ENCODE assay signal across 26 mouse cellular contexts in genomic region chrX:20543867-20544266, GRCm38 (mm10). TPM values are rescaled to one million over a fixed set of nuclear protein-coding genes. Genes with fewer than 3 reads are reported as not detected.
"Had no signal": no experiment of that assay in that cellular context is flagged by ENCODE, and none has a peak within 500 bp of the region (broad histone marks: within the 10 kb centered on the region; RNA-seq: fewer than 3 reads in every experiment).

No protein-coding gene starts in this region.

- ATAC-seq: hindbrain, embryonic 16.5 days; hindbrain, postnatal 0 days; inflammation-experienced regulatory T-cells, adult 6 months; intestine, embryonic 15.5 days; intestine, embryonic 16.5 days; intestine, postnatal 0 days had no signal

- H3K36me3 ChIP-seq: heart, embryonic 10.5 days; heart, embryonic 12.5 days; heart, embryonic 13.5 days; heart, embryonic 15.5 days; hindbrain, embryonic 10.5 days; hindbrain, embryonic 12.5 days; hindbrain, embryonic 13.5 days; hindbrain, embryonic 15.5 days; intestine, embryonic 15.5 days had no signal

- H3K27ac ChIP-seq: heart, adult 2 months; heart, embryonic 10.5 days; heart, embryonic 13.5 days; heart, embryonic 15.5 days; hindbrain, embryonic 10.5 days; hindbrain, embryonic 12.5 days; hindbrain, embryonic 13.5 days; hindbrain, embryonic 14.5 days; hindbrain, embryonic 15.5 days; hindbrain, postnatal 0 days; intestine, embryonic 15.5 days; layer of hippocampus, adult 2 months; left cerebral cortex, adult 2 months had no signal

- H3K9me3 ChIP-seq: heart, embryonic 10.5 days; heart, embryonic 12.5 days; heart, embryonic 13.5 days; heart, embryonic 15.5 days; hindbrain, embryonic 10.5 days; hindbrain, embryonic 12.5 days; hindbrain, embryonic 13.5 days; hindbrain, embryonic 15.5 days; intestine, embryonic 15.5 days had no signal

- H3K4me1 ChIP-seq: heart, embryonic 10.5 days; heart, embryonic 12.5 days; heart, embryonic 13.5 days; heart, embryonic 15.5 days; hindbrain, embryonic 12.5 days; hindbrain, embryonic 13.5 days; hindbrain, embryonic 15.5 days; intestine, embryonic 15.5 days had no signal

- H3K27me3 ChIP-seq: heart, embryonic 12.5 days; heart, embryonic 13.5 days; heart, embryonic 15.5 days; hindbrain, embryonic 12.5 days; hindbrain, embryonic 13.5 days; hindbrain, embryonic 15.5 days; intestine, embryonic 15.5 days had no signal

- DNase-seq: heart, adult 18-20 months; heart, adult 2 months; heart, postnatal 10 days; heart, postnatal 14 days; heart, postnatal 36 days; heart, postnatal 4 days; layer of hippocampus, adult 9-11 months; layer of hippocampus, postnatal 36 days had no signal

- H3K4me3 ChIP-seq: heart, adult 2 months; heart, embryonic 10.5 days; heart, embryonic 12.5 days; heart, embryonic 13.5 days; heart, embryonic 15.5 days; hindbrain, embryonic 10.5 days; hindbrain, embryonic 12.5 days; hindbrain, embryonic 13.5 days; hindbrain, embryonic 15.5 days; intestine, embryonic 15.5 days; layer of hippocampus, adult 2 months; left cerebral cortex, adult 2 months had no signal

- H3K9ac ChIP-seq: heart, embryonic 12.5 days; heart, embryonic 13.5 days; heart, embryonic 15.5 days; hindbrain, embryonic 12.5 days; hindbrain, embryonic 13.5 days; hindbrain, embryonic 14.5 days; hindbrain, embryonic 15.5 days; intestine, embryonic 15.5 days had no signal

- H3K4me2 ChIP-seq: heart, embryonic 11.5 days; heart, embryonic 12.5 days; heart, embryonic 13.5 days; heart, embryonic 15.5 days; hindbrain, embryonic 12.5 days; hindbrain, embryonic 13.5 days; hindbrain, embryonic 14.5 days; hindbrain, embryonic 15.5 days; intestine, embryonic 15.5 days had no signal

RNA-seq across cellular contexts. Expression of gene Rgn, which starts 5.7 kb away (rescaled TPM):
- polyA plus RNA-seq: hindbrain, embryonic 12.5 days; inflammation-experienced regulatory T-cells, adult 6 months had no signal
